Mouse (Mus musculus): ENCODE data around the gene Ugcg.

The Ugcg gene

DNA sequence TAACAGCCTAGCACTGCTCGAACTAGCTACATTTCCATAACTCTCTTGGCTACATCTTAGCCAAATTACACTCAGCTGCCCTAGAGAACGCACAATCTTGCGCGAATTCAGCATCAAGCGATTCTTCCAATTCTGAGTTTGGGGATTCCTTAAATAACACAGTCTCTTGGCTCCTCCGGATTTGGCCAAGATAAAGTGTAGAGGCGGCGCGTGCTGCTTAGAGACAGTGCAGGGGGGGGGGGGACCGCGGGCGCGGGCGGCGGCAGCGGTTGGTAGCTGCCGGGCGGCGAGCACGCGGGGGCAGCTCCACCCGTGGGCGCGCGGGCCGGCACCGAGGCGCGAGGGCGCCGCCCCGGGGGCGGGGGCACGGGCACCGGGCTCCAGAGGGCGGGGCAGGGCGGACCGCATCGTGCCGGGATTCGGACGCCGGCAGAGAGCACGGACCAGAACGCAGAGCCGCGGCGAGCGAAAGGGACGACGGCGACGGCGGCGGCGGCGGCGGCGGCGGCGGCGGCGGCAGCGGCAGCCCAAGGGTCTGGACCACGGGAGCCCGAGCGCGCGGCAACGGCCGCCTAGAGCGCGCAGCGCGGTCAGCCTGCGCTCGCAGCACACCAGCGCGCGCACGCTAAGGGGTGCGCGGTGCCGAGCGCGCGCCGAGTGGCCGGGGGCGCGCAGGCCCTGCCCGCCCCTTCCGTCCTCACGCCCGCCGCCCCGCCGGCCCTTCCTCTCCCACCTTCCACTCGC lies at the start of gene Ugcg:
TSS of gene Ugcg (plus strand) at position 456 of the 744 bp plus-strand sequence.
- no peak for DNase-seq (ENCODE audit: low spot score)

DNA sequence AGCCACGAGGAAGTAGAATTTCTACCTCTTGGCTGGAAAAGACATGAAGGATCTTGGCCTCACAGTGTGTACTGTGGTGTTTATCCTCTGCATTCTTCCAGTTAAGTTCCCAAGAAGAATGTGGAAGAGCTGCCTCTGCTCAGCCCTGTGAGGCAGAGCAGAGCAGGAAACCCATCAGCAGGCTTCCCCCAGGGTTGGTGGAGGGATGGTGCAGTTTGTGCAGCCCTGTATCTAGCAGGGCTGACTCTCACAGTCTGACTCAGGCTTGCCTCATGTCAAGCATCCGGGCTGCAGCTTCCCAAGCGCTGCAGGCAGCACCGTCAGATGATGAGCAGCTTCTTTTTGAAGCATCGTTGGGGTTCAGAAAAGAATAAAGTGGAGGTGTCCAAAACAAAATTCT lies 40.0 kb upstream of the Ugcg start:
- DNase-seq (ENCODE audit: low spot score), result no peak

GRCm38 (mm10) chr4:59150907-59151306 lies 38.1 kb upstream of the Ugcg start:
- DNase-seq (ENCODE audit: low spot score), result no peak

- no peak for DNase-seq (ENCODE audit: low spot score)
Measured at GRCm38 (mm10) chr4:59151953-59152352, 37.1 kb upstream of the Ugcg start.

GRCm38 (mm10) chr4:59156897-59157592 lies 32.0 kb upstream of the Ugcg start:
- DNase-seq (ENCODE audit: low spot score), result no peak

DNA sequence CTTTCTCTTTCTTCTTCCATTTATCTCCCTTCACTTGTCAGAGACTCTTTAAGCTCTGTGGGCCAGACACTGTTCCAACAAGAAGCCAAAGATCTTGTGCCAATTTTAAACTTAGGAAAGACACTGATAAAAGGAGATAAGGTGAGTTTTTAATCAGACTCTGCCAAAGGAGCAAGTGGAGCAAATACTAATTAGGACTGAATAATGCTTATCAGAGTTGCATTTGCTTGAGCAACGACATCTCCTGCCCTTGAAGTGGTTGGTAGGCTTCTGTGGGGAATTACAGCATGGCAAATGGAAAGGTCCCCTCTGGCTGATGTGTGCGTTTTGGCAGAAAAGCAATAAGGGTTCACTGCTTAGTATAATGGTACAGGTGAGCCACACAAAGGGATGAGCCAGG lies 31.4 kb upstream of the Ugcg start:
- no peak for DNase-seq (ENCODE audit: low spot score)

DNA sequence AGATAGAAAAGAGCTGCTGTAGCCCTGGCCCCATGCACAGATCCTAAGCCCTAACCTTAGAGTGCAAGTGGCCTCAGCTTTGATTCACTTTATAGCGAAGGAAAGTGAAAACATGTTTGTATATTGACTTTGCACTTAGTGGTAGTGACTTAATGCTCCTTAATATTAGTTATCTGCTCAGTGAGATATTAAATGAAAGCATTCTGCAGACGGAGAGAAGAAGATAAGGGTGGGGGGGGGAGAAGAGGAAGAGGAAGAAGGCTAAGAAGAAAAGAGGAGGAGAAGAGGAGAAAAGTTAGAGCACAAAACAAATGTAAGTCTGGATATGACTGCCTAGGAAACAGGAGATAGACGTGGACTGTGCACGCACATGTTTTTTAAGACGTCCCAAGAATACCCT lies 28.8 kb upstream of the Ugcg start:
- no peak for DNase-seq (ENCODE audit: low spot score)

DNA sequence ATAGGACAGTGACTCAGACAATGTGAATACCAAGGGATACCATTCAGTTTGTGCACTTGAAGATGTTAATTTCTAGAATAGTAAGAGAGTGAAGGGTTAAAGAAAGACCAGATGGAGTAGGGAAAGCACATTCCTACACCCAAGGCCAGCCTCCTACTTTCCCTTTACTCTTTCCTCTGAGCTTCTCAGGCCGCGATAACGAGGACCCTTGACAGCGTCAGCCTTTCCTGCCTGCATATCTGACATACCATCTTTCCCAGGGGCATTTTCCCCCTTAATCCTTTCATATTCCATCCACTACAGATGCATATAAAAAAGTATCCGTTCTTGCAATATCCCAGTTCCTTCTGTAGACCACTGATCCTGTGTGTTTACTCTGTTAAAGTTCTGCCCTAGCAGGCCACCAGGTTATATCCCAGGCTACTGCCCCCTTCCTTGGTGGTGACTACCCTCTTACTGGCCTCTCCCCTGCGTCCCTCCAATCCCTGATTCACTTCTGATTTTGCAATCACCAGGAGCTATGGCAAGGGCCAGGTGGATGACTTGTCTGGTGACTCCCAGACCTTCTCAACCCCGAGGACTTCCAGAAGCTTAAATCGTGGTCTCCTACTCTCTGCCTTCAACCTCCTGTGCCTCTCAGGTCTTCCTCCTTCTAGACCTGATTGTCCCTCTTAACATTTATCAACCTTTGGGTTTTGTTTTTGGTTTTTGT lies 27.9 kb upstream of the Ugcg start:
- DNase-seq (ENCODE audit: low spot score), result no peak

- DNase-seq (ENCODE audit: low spot score), result no peak
Measured at GRCm38 (mm10) chr4:59164034-59164433, 25.0 kb upstream of the Ugcg start.

GRCm38 (mm10) chr4:59167251-59167847 lies 21.7 kb upstream of the Ugcg start:
- DNase-seq (ENCODE audit: low spot score), result no peak

- DNase-seq (ENCODE audit: low spot score), result no peak
Measured at GRCm38 (mm10) chr4:59169981-59170380, 19.1 kb upstream of the Ugcg start.

DNA sequence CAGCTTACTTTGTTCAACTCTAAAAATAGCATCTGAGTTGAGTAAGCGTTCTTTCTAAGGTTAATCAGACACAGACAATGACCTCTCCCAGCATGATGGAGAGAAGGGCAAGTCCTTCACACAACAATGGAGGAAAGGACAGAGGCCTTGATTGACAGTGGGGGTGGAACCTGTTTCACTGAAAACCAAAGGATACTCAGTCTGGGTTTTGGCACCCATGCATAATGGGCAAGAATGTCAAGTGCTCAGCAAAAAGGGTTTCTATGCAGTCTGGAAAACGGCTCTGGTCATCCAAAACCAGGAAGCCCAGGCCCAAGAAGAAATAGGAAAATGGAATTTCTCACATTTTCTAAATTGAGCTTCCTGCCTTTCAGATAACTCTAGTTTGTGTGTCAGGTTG lies 16.4 kb upstream of the Ugcg start:
- no peak for DNase-seq (ENCODE audit: low spot score)

- no peak for DNase-seq (ENCODE audit: low spot score)
Measured at GRCm38 (mm10) chr4:59173181-59173922, 15.7 kb upstream of the Ugcg start.

DNA sequence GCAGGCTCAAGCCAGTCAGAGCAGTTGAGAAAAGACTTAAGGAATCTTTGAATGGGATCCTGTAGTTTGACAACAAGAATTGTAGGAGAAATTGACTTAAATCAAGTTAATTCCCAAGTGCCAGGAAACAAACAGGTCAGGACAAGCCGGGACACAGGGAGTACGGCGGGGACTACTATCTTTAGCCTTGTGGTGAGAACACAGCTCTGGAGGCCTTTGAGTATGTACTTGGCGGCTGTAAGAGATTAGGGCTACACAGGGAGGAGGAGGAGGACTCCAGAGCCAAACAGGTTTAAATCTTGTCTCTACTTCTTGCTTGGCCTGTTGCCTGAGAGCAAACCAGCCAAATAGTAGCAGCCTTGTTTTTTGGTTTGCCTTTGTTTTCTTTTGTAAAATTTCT lies 14.1 kb upstream of the Ugcg start:
- DNase-seq (ENCODE audit: low spot score), result no peak

DNA sequence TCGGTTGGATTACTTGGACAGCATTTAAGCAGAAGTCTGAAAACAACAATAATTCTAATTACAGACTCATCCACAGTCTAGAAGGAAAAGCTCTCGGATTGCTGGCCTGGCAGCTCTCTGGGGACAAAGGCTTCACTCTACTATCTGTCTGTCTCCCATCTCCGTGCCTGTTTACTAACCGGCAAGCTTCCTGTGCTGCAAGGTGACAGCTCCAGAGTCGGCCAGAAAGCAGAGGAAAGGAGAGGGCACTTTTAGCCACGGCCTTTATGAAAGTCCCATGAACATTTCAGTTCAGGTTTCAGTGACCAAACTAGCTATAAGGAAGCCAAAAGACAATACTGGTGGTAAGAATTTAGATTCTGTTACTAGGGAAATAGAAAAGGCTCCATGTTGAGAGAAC lies 13.1 kb upstream of the Ugcg start:
- no peak for DNase-seq (ENCODE audit: low spot score)

GRCm38 (mm10) chr4:59177566-59177965 lies 11.5 kb upstream of the Ugcg start:
- no peak for DNase-seq (ENCODE audit: low spot score)

GRCm38 (mm10) chr4:59181320-59182271 lies 7.5 kb upstream of the Ugcg start:
- DNase-seq (ENCODE audit: low spot score), result no peak

DNA sequence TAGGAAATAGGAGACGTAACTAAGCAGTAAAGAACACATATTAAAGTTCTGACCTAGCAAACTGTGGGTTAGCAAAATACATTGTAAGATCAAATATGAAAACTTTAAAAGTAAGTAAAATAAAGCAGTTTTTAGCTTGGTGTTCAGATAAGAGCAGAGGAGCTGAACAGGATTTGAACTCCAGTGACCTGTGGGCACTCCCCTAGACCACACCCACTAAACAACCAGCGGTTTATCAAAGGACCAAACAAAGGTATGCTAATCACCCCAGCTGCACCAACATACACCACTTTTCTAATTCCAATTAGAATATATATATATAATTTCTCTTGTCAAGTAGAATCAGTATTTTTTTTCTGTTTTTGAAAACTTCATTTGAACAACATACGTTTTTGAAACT lies 3.4 kb upstream of the Ugcg start:
- DNase-seq (ENCODE audit: low spot score), result no peak

DNA sequence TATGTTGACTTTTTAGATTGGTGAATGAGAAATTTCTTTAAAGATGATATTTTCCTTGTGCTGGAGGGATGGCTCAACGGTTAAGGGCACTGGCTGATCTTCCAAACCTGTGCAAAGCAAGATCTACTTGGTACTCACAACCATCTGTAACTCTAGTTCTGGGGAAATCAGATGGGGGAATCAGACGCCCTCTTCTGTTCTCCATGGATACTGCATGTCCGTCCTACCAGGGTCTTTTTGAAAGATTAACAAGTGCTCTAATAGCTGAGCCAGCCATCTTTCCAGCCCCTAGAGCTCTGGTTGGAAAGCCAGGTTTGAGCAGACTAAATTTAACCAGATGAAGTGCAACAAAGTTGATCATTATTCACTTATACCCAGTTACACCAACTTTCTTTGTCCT lies 1.8 kb upstream of the Ugcg start:
- no peak for DNase-seq (ENCODE audit: low spot score)

DNA sequence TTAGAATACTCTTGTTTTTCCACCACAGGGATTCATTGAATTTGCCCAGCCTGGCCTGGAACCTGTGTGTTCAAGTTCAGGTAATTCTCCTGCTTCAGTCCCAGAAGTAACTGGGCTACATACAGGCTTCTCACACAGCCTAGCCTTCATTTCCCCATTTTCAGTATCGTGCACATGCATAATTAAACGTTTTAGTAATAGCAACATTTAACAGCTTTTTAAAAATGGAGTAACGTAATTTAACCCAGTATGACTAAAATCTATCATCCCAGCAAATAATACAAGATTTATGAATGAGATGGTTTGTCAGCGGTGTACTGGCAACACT lies 619 bp upstream of the Ugcg start:
- no peak for DNase-seq (ENCODE audit: low spot score)
